Mouse (Mus musculus): ENCODE data around the gene Map3k11. TPM values are rescaled to one million over a fixed set of nuclear protein-coding genes. Genes with fewer than 3 reads are reported as not detected.

Map3k11 gene
- polyA plus RNA-seq, 1 experiment from 2014 or later = 19.2 TPM

- H3K27ac ChIP-seq = peak overlapping the region; percentile 72
- H3K4me2 ChIP-seq = peak overlapping the region; percentile 99
- H3K9me3 ChIP-seq = no peaks in the 10 kb centered on the region
- H3K9ac ChIP-seq = peak overlapping the region; percentile 99
- peaks cover 36% of the 10 kb centered on the region for H3K36me3 ChIP-seq
- peaks cover 68% of the 10 kb centered on the region for H3K4me1 ChIP-seq
- peak overlapping the region; percentile 95 for H3K4me3 ChIP-seq
- 70% methylated on average over 15 of the region's 15 CpGs for WGBS
- H3K27me3 ChIP-seq = no peaks in the 10 kb centered on the region
- ATAC-seq (ENCODE audit: insufficient number of reproducible peaks, insufficient read depth, low FRiP score, low TSS enrichment, low read depth) = no peak
Measured at GRCm38 (mm10) chr19:5726961-5727578, 38.5 kb downstream of the Map3k11 start.

- Histone ChIP-seq H3K27ac (peak overlapping the region; percentile 72), H3K4me3 (peak overlapping the region; percentile 95), H3K27me3 (no peaks in the 10 kb centered on the region), H3K9ac (peak overlapping the region; percentile 99), H3K36me3 (peaks cover 29% of the 10 kb centered on the region), H3K4me1 (peaks cover 69% of the 10 kb centered on the region), H3K4me2 (peak overlapping the region; percentile 99), H3K9me3 (no peaks in the 10 kb centered on the region)
- WGBS = 4% methylated on average over 14 of the region's 14 CpGs
- no peak for ATAC-seq (ENCODE audit: insufficient number of reproducible peaks, insufficient read depth, low FRiP score, low TSS enrichment, low read depth)
Measured at GRCm38 (mm10) chr19:5727701-5728100, 39.2 kb downstream of the Map3k11 start.

DNA sequence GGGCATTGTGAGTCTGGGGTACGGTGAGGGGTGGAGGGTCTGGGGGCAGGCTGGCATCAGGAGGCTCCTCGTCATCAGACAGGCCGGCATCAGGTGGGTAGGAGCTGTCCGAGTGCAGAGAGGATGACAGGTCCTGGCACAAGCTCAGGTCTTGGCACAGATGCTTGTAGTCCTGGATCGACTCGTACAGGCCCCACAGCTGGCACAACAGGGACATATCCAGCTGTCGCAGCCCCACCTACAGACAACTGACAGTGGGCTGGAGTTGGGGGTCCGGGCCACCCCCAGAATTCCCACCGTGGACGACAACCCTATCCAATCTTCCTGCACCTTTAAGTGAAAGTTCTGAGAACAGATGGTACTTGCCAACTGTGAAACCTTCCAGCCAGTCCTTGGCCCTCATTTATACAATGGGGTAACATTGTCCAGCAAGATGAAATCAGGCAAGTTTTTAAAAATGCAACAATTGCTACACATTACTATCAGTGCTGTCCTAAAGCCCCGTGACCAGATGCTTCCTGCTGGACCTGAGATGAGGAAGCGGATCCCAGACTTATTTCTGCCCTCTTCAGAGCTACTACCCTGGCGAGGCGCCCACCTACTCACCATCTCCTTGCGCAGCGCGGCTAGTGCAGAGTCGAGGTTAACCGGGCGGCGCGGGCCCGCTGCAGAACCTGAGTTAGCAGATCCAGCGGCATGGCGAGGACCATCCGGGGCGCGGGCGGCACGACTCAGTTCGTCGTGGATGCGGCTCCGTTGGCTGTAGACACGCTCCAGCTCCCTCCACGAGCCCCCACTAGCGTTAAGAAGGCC lies 40.3 kb downstream of the Map3k11 start:
- peaks cover 23% of the 10 kb centered on the region for H3K36me3 ChIP-seq
- peak overlapping the region; percentile 99 for H3K9ac ChIP-seq
- 5% methylated on average over 36 of the region's 37 CpGs for WGBS
- peak overlapping the region; percentile 96 for H3K27ac ChIP-seq
- peak overlapping the region; percentile 99 for H3K4me2 ChIP-seq
- H3K27me3 ChIP-seq = no peaks in the 10 kb centered on the region
- 0 out of 2 replicates have a peak, but pooled peaks have one; percentile 22 for ATAC-seq (ENCODE audit: insufficient number of reproducible peaks, insufficient read depth, low FRiP score, low TSS enrichment, low read depth)
- H3K4me1 ChIP-seq = peaks cover 69% of the 10 kb centered on the region
- H3K9me3 ChIP-seq = no peaks in the 10 kb centered on the region
- peak overlapping the region; percentile 95 for H3K4me3 ChIP-seq

DNA sequence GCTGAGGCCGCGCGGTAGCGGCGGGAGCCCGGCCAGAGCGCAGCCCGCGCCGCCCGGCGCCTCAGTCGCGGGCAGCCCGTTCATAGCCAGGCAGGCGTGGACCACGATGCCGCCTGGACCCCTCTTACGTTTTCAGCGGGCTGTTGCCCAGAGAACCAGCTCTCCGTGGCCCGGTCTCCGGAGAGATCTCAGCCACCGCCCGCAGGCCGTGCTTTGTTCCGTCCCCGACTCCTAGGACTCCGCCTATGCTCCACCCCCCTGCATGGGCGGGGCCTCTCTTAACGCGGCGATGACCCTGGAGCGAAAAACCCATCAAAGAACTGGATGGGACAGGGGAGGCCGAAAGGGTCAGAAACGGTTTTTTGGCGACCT lies 40.9 kb downstream of the Map3k11 start, which contains the start of gene Fam89b:
Fam89b (minus strand) TSS at position 210 of the 372 bp plus-strand sequence.
- ATAC-seq (ENCODE audit: insufficient number of reproducible peaks, insufficient read depth, low FRiP score, low TSS enrichment, low read depth) = peak; percentile 82
- peak within 1 kb of the TSS; percentile 99 for H3K9ac ChIP-seq
- H3K9me3 ChIP-seq = no peaks in the 10 kb centered on the region
- H3K4me1 ChIP-seq = peaks cover 64% of the 10 kb centered on the region
- peak within 1 kb of the TSS; percentile 96 for H3K27ac ChIP-seq
- H3K4me2 ChIP-seq = peak within 1 kb of the TSS; percentile 99
- under 1% methylated on average over 37 of the region's 37 CpGs for WGBS
- peak within 1 kb of the TSS; percentile 95 for H3K4me3 ChIP-seq
- H3K36me3 ChIP-seq = peaks cover 17% of the 10 kb centered on the region
- no peaks in the 10 kb centered on the region for H3K27me3 ChIP-seq

- no peaks in the 10 kb centered on the region for H3K9me3 ChIP-seq
- peaks cover 6% of the 10 kb centered on the region for H3K36me3 ChIP-seq
- H3K9ac ChIP-seq = peak overlapping the region; percentile 79
- H3K4me2 ChIP-seq = peak overlapping the region; percentile 99
- H3K4me1 ChIP-seq = peaks cover 53% of the 10 kb centered on the region
- H3K4me3 ChIP-seq = peak overlapping the region; percentile 95
- ATAC-seq (ENCODE audit: insufficient number of reproducible peaks, insufficient read depth, low FRiP score, low TSS enrichment, low read depth) = no peak
- H3K27ac ChIP-seq = no peak overlapping the region
- WGBS = 73% methylated on average over 29 of the region's 29 CpGs
- peaks cover 6% of the 10 kb centered on the region; the same call in 1 of the 2 replicates for H3K27me3 ChIP-seq
Measured at GRCm38 (mm10) chr19:5730314-5731186, 42.0 kb downstream of the Map3k11 start.

DNA sequence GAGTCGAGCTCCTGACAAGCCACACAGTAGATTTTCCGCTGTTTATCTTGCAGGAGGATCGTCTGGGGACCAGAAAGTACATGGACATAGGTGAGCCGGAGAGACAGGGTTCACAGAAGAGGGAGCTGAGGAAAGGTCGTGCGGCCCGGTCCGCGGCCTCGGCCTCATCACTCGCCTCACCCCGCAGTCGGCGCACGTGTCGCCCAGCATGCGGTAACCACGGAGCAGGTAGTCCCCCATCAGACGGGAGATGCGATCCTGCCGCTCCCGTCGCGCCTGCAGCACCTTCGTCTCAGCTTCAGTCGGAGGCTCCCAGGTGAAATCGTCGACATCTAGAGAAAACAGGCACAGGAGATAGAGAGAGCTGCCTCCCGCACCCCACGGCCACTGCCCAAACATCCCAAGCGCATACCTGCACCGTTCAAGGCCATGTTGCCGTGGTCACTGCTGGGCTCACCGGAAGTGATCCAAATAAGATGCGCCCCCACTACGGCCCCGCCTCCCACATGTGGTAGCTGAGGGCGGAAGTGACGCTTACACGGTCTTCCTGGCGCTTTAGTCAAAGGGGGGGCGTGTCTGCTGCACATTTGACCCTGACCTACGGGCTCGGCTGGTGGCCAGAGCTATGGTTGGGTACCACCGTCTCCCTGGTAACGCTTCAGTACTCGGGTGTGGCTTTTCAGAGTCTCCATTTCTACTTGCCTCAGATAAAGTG lies 42.9 kb downstream of the Map3k11 start:
- peak; percentile 70 for ATAC-seq (ENCODE audit: insufficient number of reproducible peaks, insufficient read depth, low FRiP score, low TSS enrichment, low read depth)
- H3K4me2 ChIP-seq = peak overlapping the region; percentile 99
- peak overlapping the region; percentile 70 for H3K4me3 ChIP-seq
- no peaks in the 10 kb centered on the region for H3K9me3 ChIP-seq
- peaks cover 44% of the 10 kb centered on the region for H3K4me1 ChIP-seq
- H3K27ac ChIP-seq = peak overlapping the region; percentile 65; the same call in 1 of the 2 replicates
- peaks cover 10% of the 10 kb centered on the region; the same call in 1 of the 2 replicates for H3K27me3 ChIP-seq
- H3K36me3 ChIP-seq = peaks cover 6% of the 10 kb centered on the region
- H3K9ac ChIP-seq = peak overlapping the region; percentile 79
- under 1% methylated on average over 47 of the region's 47 CpGs for WGBS

GRCm38 (mm10) chr19:5734325-5734724 lies 45.8 kb downstream of the Map3k11 start:
- Histone ChIP-seq H3K9ac (no peak overlapping the region), H3K4me3 (no peak overlapping the region), H3K27ac (no peak overlapping the region), H3K36me3 (peaks cover 6% of the 10 kb centered on the region), H3K4me1 (peaks cover 22% of the 10 kb centered on the region), H3K9me3 (no peaks in the 10 kb centered on the region), H3K27me3 (peaks cover 19% of the 10 kb centered on the region), H3K4me2 (no peak overlapping the region)
- WGBS = 79% methylated on average over 9 of the region's 9 CpGs
- no peak for ATAC-seq (ENCODE audit: insufficient number of reproducible peaks, insufficient read depth, low FRiP score, low TSS enrichment, low read depth)

DNA sequence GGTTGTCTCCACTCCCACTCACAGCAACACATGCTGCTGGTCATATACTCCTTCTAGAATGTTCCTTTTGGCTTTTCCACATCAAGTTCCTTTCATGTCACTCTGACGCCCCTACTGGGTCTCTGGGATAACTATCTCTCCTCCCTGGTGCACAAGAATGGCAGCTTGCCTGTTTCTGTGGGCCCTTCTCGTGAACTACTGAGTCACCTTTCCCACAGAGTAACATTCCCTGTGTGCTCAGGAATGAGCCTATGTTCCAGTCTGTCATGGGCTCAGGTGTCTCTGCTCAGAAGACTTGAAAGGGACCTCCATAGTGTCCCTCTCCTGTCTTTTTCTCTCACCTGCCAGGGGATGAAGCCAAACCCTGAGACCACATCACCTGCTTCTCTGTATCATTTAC lies 50.9 kb downstream of the Map3k11 start:
- no peak for ATAC-seq (ENCODE audit: insufficient number of reproducible peaks, insufficient read depth, low FRiP score, low TSS enrichment, low read depth)
- Histone ChIP-seq H3K4me1 (peaks cover 34% of the 10 kb centered on the region), H3K4me2 (no peak overlapping the region), H3K9ac (no peak overlapping the region), H3K9me3 (no peaks in the 10 kb centered on the region), H3K4me3 (no peak overlapping the region), H3K36me3 (no peaks in the 10 kb centered on the region), H3K27ac (no peak overlapping the region), H3K27me3 (peaks cover 35% of the 10 kb centered on the region)
- 53% methylated on average over 2 of the region's 2 CpGs for whole genome bisulfite sequencing

GRCm38 (mm10) chr19:5740320-5741317 lies 52.1 kb downstream of the Map3k11 start, which contains the start of gene Ltbp3:
Ltbp3 (plus strand) TSS chr19:5740904.
- Histone ChIP-seq H3K27me3 (peaks cover 40% of the 10 kb centered on the region), H3K4me2 (peak within 1 kb of the TSS; percentile 95), H3K36me3 (no peaks in the 10 kb centered on the region), H3K4me3 (peak within 1 kb of the TSS; percentile 67), H3K27ac (peak within 1 kb of the TSS; percentile 92), H3K9ac (peak within 1 kb of the TSS; percentile 91), H3K4me1 (peaks cover 44% of the 10 kb centered on the region), H3K9me3 (no peaks in the 10 kb centered on the region)
- WGBS = 21% methylated on average over 9 of the region's 14 CpGs
- 0 out of 2 replicates have a peak, but pooled peaks have one; percentile 49 for ATAC-seq (ENCODE audit: insufficient number of reproducible peaks, insufficient read depth, low FRiP score, low TSS enrichment, low read depth)
